Mouse (Mus musculus): Measurements from ENCODE around the gene Klc1.

GRCm38 (mm10) chr12:111750739-111751138 lies 7.9 kb upstream of the Klc1 start:
- TF ChIP-seq POLR2A (IDR thresholded peaks at IDR 0.05; ENCODE audit: insufficient read length, low read depth) (no peak), MAX (IDR thresholded peaks at IDR 0.05; ENCODE audit: low read depth) (no peak), POLR2AphosphoS2 (IDR thresholded peaks at IDR 0.05; ENCODE audit: insufficient read length, low read depth) (no peak), CEBPB (IDR thresholded peaks at IDR 0.05; ENCODE audit: insufficient read depth, poor library complexity, severe bottlenecking) (no peak), USF1 (IDR thresholded peaks at IDR 0.05; ENCODE audit: low read depth) (no peak), REST (IDR thresholded peaks at IDR 0.05; ENCODE audit: insufficient read depth, insufficient read length) (no peak), TCF12 (IDR thresholded peaks at IDR 0.05; ENCODE audit: insufficient read depth, poor library complexity, severe bottlenecking) (no peak), E2F4 (IDR thresholded peaks at IDR 0.05; ENCODE audit: insufficient read depth) (no peak), MYOD1 (IDR thresholded peaks at IDR 0.05; ENCODE audit: control insufficient read depth in 1 of 3, insufficient read length in 2 of 3, low read depth in 2 of 3) (no peak), MYOG (IDR thresholded peaks at IDR 0.05; ENCODE audit: control insufficient read depth in 1 of 3, insufficient read depth in 1 of 3, insufficient read length in 2 of 3, low read depth in 2 of 3) (no peak)

Data from myocyte (in vitro differentiated cells).